Mouse (Mus musculus) skeletal muscle tissue, adult 2 months (tissue): ENCODE measurements around the gene Prmt1.

Experiments used
- DNase-seq: peaks from one replicate; pipeline ENCODE4 v3.0.0-alpha.2; 2012; ENCODE audit warnings: low read depth, low spot score

Gene Prmt1

GRCm38 (mm10) chr7:44978300-44978699 is 8.1 kb downstream of the Prmt1 start:
- DNase-seq: no peak

GRCm38 (mm10) chr7:44975117-44975419 is 11.3 kb downstream of the Prmt1 start:
- no peak for DNase-seq

GRCm38 (mm10) chr7:44974383-44975116 is 11.8 kb downstream of the Prmt1 start, which contains the start of gene Cpt1c:
Gene Cpt1c (minus strand): TSS chr7:44974851.
- DNase-seq: no peak

DNA sequence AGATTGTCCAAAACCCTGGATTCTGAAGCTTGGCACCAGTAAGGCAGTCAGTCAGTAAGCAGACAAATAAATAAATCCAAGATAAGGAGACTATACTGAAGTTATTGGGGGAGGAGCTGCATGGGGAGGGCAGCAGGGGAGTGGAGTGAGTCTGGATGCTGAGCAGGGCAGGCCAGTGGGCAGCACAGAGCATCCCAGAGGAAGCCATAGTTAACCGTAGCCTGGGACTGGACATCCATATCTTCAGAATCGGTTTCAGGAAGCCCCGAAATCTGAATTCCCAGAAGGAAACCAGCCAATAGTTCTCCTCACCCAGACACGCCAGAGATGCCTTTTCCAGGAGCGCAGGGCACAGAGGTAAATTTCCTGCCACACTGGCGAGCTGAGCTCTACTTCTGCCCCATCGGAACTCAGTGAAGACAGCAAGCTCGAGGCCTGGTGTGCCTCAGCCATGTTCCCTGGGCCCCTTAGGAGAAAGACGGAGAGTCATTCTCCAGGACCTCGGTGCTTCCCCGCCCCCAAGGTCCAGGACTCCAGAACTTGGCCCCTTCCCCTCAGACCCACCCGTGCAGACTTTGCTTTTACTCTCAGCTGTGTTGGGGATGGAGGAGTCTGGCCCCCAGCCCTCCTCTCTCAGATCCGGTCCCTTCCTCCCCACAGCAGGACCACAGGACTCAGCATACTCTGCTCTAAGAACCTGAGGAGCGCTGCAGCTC is 12.8 kb downstream of the Prmt1 start:
- DNase-seq: no peak

- no peak for DNase-seq
Measured at GRCm38 (mm10) chr7:44971142-44971541, 15.2 kb downstream of the Prmt1 start.

DNA sequence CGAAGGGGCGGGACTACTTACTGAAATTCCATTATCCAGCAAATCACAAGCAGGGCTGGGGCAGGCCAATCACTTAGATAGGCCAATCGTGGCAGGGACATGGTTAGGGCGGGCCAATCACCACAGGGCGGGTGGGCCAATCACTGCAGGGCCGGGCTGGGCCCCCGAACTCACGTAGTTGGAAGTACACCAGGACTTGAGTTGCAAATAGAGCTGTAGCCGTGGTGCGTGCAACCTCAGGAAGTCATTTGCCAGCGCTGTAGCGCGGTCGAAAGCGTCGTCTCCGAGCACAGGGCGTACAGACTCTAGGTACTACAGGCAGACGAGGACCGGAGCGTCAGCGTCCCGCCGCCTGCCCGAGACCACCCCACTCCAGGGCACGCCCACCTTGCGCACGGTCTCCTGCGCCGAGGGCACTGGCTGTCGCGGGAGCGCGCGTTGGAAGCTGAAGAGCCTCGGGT is 16.1 kb downstream of the Prmt1 start:
- DNase-seq: peak; percentile 85

DNA sequence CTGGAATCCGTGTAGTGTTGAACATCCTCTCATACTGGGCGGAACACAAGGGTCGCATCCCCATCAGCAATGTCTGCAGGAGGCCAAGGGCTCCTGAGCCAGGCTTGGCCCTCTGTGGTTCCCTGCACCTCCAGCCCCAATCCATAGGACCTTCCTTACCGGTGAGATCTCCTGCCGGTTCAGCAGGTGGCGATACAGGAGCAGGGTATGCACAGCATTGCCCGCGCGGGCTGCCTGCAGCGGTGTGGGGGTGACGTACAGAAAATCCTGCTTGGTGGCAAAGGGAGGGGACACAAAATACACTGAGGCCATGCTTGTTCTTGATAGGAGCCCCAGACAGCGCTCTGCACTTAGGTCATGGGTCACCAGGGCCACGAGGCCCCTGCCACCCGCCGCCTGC is 19.7 kb downstream of the Prmt1 start:
- no peak for DNase-seq

GRCm38 (mm10) chr7:44965975-44966374 is 20.4 kb downstream of the Prmt1 start:
- DNase-seq: no peak

- no peak for DNase-seq
Measured at GRCm38 (mm10) chr7:44964990-44965389, 21.4 kb downstream of the Prmt1 start.

DNA sequence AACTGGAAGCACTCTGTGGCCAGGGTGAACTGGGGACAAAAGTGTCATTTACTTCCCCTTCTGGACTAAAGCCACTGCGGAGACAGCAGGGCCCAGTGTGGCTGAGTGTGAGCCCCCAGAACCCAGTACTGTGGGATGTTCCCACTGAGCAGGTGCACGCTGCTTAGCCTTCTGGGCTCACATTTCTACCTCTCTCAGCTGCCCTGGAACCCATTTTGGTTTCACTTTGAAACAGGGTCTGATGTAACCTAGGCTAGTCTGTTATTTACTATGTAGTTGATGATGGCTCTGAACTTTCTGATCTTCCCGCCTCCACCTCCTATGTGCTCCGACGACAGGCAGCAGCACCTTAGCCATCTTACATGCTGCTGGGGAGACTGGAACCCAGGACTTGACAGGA is 23.5 kb downstream of the Prmt1 start:
- DNase-seq: no peak

- no peak for DNase-seq
Measured at GRCm38 (mm10) chr7:44962337-44962736, 24.0 kb downstream of the Prmt1 start.

GRCm38 (mm10) chr7:44960512-44960910 is 25.9 kb downstream of the Prmt1 start:
- no peak for DNase-seq

DNA sequence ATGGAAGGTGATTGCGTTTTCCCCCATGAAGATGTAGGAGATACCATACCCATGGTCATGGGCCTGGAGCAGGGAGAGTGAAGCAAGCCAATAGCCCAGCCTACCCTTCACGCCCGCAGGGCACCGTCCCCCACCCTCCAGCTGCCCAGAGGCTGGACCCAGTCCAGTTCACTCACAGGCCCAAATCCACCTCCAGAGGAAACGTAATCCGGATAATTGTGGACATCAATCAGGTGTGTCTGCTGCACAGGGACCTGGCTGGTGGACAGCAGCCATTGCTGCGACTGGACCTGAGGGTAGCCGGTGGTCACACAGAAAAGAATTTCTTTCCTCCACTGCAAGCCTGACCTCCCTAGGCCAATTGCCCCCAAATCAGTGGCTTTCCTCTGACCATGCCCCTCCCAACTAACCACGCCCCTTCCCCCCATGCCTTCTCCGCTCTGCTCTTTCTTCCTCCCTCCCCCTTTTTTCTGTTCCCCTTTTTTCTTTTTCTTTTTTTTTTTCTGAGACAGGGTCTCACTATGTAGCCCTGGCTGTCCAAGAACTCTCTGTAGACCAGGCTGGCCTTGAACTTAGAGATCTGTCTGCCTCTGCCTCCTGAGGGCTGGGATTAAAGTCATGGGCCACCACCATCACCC is 26.4 kb downstream of the Prmt1 start:
- DNase-seq: no peak

GRCm38 (mm10) chr7:44959281-44959680 is 27.1 kb downstream of the Prmt1 start:
- DNase-seq: no peak

GRCm38 (mm10) chr7:44958208-44958607 is 28.2 kb downstream of the Prmt1 start:
- DNase-seq: peak; percentile 54

DNA sequence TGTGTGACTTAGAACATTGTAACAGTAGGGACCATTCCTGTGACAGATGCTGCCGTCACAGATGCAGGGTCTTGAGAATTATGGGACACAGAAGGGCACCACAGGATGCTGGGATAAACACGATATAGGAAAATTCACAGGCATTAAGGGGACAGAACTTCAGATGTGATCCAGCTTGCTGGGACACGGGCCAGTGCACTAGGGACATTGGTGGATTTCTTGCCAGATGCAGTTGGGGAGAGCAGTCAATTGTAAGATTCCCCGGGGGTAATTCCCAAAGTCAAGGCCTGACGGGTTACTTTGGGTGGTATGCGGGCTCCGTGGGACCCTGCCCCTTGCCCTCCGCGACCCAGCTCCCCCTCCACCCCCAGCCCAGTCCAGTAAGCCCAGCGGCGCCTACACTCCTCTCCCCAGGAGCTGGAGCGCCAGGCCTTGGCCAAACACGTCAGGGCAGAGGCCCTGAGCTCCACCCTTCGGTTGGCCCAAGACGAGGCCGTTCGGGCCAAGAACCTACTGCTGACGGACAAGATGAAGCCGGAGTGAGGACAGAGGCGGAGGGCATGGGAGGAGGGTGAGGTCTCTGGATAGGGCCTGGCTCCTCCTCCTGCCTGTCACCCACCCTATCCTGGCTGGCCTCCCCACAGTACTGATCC is 29.1 kb downstream of the Prmt1 start:
- peak; percentile 65 for DNase-seq

DNA sequence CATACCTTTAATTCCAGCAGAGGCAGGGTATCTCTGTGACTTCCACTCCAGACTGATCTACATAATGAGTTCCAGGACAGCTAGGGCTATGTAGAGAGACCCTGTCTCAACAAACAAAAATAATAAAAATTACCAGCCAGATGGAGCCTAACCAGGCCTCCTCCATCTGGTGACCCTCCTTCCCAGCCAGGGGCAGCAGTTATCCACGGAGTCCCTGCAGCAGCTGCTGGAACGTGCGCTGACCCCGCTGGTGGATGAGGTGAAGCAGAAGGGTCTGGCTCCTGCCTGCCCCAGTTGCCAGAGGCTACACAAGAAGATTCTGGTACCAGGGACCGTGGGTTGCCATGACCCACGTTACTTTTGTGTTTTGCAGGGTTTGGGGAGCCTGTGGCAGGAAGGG is 30.1 kb downstream of the Prmt1 start:
- no peak for DNase-seq

- no peak for DNase-seq
Measured at GRCm38 (mm10) chr7:44955628-44956027, 30.7 kb downstream of the Prmt1 start.

DNA sequence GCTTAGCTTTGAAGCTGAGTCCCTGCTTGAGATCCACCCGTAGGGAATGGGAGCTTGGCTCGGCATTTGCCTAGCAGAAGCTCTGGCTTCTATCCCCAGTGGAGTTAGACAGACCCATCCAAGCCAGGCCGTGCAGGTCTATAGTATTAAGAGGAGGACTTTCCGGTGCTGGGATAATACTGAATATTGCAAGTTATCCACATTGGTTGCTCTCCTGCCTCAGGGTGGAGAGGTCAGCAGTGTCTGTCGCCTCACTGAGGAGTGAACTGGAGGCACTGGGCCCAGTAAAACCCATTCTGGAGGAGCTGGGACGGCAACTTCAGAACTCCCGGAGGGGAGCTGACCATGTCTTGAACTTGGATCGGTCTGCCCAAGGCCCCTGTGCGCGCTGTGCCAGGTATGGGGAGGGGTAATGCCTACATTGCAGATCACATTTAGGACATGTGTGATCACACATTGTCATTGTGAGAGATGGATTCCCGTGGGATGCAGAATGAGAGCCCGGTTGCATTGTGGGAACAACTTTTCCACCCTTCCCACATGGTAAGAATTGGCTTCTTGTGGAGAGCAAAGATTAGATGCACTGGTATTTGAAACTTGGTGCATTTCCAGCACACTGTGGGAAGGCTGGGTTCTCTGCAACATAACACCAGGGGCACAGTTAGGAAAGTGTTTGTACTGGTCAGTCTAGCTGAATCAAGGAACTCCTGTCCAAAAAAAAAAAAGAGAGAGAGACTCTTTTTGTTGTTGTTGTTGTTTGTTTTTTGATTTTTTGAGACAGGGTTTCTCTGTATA is 32.1 kb downstream of the Prmt1 start:
- DNase-seq: no peak

DNA sequence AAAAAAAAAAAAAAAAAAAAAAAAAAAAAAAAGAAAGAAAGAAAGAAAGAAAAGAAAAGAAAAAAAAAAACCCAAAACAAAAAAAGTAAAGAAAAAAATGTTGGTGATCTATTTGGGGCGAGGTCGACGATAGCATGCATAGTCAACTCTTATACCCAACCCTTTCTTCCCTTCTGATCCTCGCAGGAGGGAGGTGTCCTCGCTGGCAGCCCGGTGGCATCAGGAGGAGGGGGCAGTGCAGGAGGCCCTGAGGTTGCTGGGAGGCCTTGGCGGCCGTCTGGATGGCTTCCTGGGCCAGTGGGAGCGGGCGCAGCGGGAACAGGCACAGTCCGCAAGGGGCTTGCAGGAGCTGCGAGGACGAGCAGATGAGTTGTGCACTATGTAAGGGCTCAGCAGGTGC is 32.8 kb downstream of the Prmt1 start:
- DNase-seq: no peak

DNA sequence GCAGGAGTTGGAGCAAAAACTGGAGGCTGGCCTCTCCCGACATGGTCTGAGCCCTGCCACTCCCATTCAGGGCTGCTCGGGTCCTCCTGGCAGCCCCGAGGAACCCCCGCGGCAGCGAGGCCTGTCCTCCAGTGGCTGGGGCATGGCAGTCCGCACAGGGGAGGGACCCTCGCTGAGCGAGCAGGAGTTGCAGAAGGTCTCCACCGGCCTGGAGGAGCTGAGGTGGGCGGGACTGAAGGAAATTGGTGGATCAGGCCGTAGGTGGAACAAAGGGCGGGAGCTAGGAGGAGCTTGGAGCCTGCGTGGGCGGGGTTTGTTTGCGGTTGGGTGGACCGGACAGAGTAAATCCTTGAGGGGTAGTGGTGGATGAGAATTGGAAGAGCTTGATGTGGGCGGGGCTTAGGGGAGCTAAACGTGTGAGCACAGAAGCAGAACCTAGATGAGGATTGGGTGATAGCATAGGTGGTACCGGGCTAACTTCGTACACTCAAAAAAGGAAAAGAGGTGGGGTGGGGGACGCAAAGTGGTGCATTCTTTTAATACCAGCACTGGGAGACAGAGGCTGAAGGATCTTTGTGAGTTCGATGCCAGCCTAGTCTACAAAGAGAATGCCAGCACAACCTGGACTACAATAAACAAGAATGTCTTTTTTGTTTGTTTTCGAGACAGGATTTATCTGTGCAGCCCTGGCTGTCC is 33.6 kb downstream of the Prmt1 start:
- DNase-seq: peak; percentile 92
